Mouse (Mus musculus) brain, embryonic 14.5 days (tissue): ENCODE measurements at regions not wholly inside any gene's neighbourhood (a gene's known extent, or its start where the extent isn't known, plus 50 kb on each side); places are given as distances from the start of the nearest gene placed in this dataset.

ENCODE experiments used
- CTCF ChIP-seq: fragments of 200-500 bp; IDR thresholded peaks from 2 replicates; pipeline ENCODE4 v1.5.1; 2012; ENCODE audit warnings: inconsistent platforms, mild to moderate bottlenecking, moderate library complexity, borderline replicate concordance; ENCODE audit not compliant: insufficient read depth, insufficient read length; ENCODE audit errors: extremely low read depth
- POLR2A ChIP-seq: fragments of 200-500 bp; IDR thresholded peaks from 2 replicates; pipeline ENCODE4 v1.6.1; 2012; ENCODE audit warnings: mild to moderate bottlenecking, inconsistent platforms, borderline replicate concordance; ENCODE audit not compliant: poor library complexity, insufficient read depth, insufficient read length, severe bottlenecking; ENCODE audit errors: extremely low read depth

DNA sequence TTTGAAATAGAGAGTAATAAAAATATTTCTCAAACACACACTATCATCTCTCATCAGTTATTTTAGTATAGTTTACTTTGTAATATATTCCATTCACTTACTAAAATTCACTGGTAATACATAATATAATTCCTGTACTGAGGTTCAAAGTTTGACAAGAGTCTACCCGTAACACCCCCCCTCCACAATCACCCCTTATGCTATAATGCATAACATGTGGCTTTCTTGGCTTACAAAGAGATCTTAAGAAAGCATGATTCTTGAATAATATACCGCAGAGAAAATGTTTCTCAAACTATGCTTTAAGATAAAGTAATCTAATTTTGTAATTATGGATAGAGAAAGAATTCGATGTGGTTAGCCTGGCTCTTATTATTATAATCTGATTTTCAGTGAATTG, 539.7 kb downstream of the Gm11232 start:
- TF ChIP-seq CTCF, result no peak
- no peak for TF ChIP-seq POLR2A
